Mouse (Mus musculus) liver, adult 2 months (tissue): Measurements from ENCODE around the gene Nfe2l3. TPM values are rescaled to one million over a fixed set of nuclear protein-coding genes. Genes with fewer than 3 reads are reported as not detected.
"Not testable (repeated sequence)": the region's sequence is repeated elsewhere in the genome, so short reads cannot be mapped to it uniquely, and the experiment has no call there.

Experiments used
- DNase-seq: peaks from one replicate; pipeline ENCODE4 v3.0.0-alpha.2; 2011; ENCODE audit warnings: low read depth, low spot score; ENCODE audit errors: extremely low read depth
- H3K27ac ChIP-seq: fragments of 200-500 bp; replicated peaks from 2 replicates; pipeline ENCODE4 v1.5.1; 2012; ENCODE audit warnings: low read depth, mild to moderate bottlenecking, control low read depth, inconsistent platforms, low read length; ENCODE audit not compliant: insufficient read depth
- H3K27me3 ChIP-seq: fragments of 200-500 bp; 2 replicates; pipeline ENCODE4 v1.6.1; 2012; ENCODE audit warnings: mild to moderate bottlenecking, moderate library complexity, low read length, inconsistent platforms; ENCODE audit not compliant: control insufficient read depth, insufficient read depth
- H3K36me3 ChIP-seq: fragments of 200-500 bp; 2 replicates; pipeline ENCODE4 v1.6.1; 2012; ENCODE audit warnings: low read length, inconsistent platforms; ENCODE audit not compliant: control insufficient read depth, insufficient read depth
- H3K4me1 ChIP-seq: fragments of 200-500 bp; 2 replicates; pipeline ENCODE4 v1.6.1; 2011; ENCODE audit warnings: low read length; ENCODE audit not compliant: control insufficient read depth, insufficient read depth
- H3K4me3 ChIP-seq: fragments of 200-500 bp; 2 replicates; pipeline ENCODE4 v1.5.1; 2011; ENCODE audit warnings: low read depth, mild to moderate bottlenecking, control low read depth, low read length, moderate library complexity; ENCODE audit not compliant: insufficient read depth
- H3K79me2 ChIP-seq: fragments of 200-500 bp; 2 replicates; pipeline ENCODE4 v1.6.1; 2012; ENCODE audit warnings: inconsistent platforms, mild to moderate bottlenecking, low read length, moderate library complexity; ENCODE audit not compliant: control insufficient read depth, insufficient read depth
- H3K9ac ChIP-seq: fragments of 200-500 bp; 2 replicates; pipeline ENCODE4 v1.6.1; 2012; ENCODE audit warnings: low read depth, mild to moderate bottlenecking, control low read depth, inconsistent platforms, low read length
- CTCF ChIP-seq: fragments of 200-500 bp; IDR thresholded peaks from 2 replicates; pipeline ENCODE4 v1.5.1; 2011; ENCODE audit warnings: low read depth, low read length, control low read depth
- POLR2A ChIP-seq: fragments of 200-500 bp; IDR thresholded peaks from 2 replicates; pipeline ENCODE4 v1.6.1; 2011; ENCODE audit warnings: low read length, control low read depth; ENCODE audit not compliant: insufficient read depth; ENCODE audit errors: extremely low read depth
- WGBS: fragments of 180-500 bp; shearing (Covaris S2); methylation state at CpG from one replicate; pipeline ENCODE4 v1.1.7; 2018; 5-methylcytosine and 5-hydroxymethylcytosine counted together
- polyA plus RNA-seq: library from polyadenylated mRNA; depleted of rRNA; stranded (reverse); fragments of >200 nt; gene quantifications from 2 replicates; pipeline ENCODE4 v1.2.3, GENCODE M21; 2012
- total RNA-seq: library from RNA; depleted of rRNA; stranded (reverse); fragments of >200 nt; gene quantifications from 2 replicates; pipeline ENCODE4 v1.2.3, GENCODE M21; 2014

The Nfe2l3 gene
- total and polyA plus RNA-seq, 2 experiments = 0.18 to 0.33 TPM

DNA sequence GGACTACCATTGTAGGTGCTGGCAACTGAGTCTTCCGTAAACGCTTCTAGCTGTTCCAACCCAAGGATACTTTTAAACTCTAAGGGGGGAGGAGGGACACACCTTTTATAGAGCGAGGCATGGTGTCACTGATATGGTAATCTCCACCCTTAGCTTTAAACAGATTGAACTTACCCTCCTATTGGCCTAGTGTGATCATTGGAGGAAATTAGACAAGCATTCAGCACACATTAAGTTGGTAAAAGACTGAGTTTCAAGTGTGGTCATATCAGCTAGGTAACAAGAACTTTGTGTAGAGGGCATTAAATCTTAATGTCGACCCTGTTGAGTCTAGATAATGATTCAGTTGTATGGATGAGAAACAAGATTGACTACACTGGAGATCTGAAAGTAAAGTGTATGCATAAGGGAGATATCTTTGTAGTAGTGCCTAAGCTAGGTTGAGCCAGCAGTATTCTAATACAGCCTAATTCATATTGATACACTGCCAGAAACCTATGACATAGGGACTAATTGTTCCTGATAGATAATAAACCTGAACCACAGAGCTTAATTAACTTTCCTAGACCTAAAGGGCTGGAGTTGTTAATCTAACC, 46.8 kb downstream of the Nfe2l3 start:
- no peak overlapping the region for H3K9ac ChIP-seq
- 92% methylated on average over 4 of the region's 4 CpGs for WGBS
- no peaks in the 10 kb centered on the region for H3K4me1 ChIP-seq
- no peak overlapping the region for H3K4me3 ChIP-seq
- H3K27me3 ChIP-seq = no peaks in the 10 kb centered on the region
- peaks cover 55% of the 10 kb centered on the region for H3K36me3 ChIP-seq
- TF ChIP-seq CTCF = no peak
- TF ChIP-seq POLR2A = no peak
- DNase-seq = no peak
- no peaks in the 10 kb centered on the region for H3K79me2 ChIP-seq
- no peak overlapping the region for H3K27ac ChIP-seq

DNA sequence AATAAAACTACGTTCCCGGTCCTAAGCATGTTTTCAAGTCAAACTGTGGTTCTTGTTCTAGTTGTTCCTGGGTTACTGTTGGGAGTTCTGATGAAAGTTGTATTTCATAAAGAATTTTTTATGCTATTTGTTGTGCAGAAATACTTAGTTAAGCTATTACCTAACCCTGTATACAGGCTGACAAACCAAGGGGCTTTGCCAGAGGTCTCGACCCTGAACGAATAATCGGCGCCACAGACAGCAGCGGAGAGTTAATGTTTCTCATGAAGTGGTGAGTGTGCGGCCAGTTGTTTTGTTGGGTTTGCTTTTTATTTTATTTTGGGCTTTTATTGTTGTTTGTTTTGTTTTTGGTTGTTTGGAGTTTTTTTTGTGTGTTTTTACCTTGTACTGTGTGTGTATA, 49.1 kb downstream of the Nfe2l3 start:
- TF ChIP-seq CTCF = no peak
- TF ChIP-seq POLR2A = no peak
- WGBS = 54% methylated on average over 8 of the region's 8 CpGs
- H3K36me3 ChIP-seq = peaks cover 44% of the 10 kb centered on the region

DNA sequence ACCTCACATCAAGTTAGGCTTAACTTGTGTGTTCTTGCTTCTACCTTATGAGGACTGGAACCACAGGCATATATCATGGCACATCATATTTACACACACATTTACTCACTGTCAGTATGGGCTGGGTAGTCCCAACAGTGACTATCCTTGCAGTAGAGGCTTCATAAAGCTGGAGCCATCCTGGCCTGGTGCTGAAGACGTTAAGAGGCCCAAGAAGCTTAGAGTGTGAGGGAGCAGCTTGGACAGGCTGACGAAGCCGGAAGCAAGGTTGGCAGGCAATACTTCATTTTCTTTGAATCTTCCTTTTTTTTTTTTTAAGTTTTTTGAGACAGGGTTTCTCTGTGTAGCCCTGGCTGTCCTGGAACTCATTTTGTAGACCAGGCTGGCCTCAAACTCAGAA, 51.4 kb downstream of the Nfe2l3 start:
- TF ChIP-seq POLR2A (no peak), CTCF (no peak)
- 95% methylated on average over 3 of the region's 3 CpGs for WGBS
- DNase-seq = no peak

More for the DNA sequence above, 49.1 kb downstream of the Nfe2l3 start:
- no peak overlapping the region for H3K27ac ChIP-seq
- no peaks in the 10 kb centered on the region for H3K27me3 ChIP-seq
- H3K4me1 ChIP-seq = no peaks in the 10 kb centered on the region
- peak; percentile 57 for DNase-seq
- no peaks in the 10 kb centered on the region for H3K79me2 ChIP-seq
- no peak overlapping the region for H3K4me3 ChIP-seq
- H3K9ac ChIP-seq = no peak overlapping the region

DNA sequence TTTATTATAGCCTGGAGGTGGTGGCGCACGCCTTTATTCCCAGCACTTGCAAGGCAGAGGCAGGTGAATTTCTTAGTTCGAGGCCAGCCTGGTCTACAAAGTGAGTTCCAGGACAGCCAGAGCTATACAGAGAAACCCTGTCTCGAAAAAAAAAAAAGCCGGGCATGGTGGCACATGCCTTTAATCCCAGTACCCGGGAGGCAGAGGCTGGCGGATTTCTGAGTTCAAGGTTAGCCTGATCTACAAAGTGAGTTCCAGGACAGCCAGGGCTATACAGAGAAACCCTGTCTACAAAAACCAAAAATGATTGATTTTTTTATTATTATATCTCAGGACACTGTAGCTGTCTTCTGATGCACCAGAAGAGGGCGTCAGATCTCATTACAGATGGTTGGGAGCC, 52.1 kb downstream of the Nfe2l3 start:
- DNase-seq = not testable (repeated sequence)

More for the DNA sequence above, 51.4 kb downstream of the Nfe2l3 start:
- H3K36me3 ChIP-seq = peaks cover 33% of the 10 kb centered on the region
- H3K9ac ChIP-seq = no peak overlapping the region
- H3K27me3 ChIP-seq = no peaks in the 10 kb centered on the region
- H3K27ac ChIP-seq = no peak overlapping the region
- no peak overlapping the region for H3K4me3 ChIP-seq
- H3K79me2 ChIP-seq = no peaks in the 10 kb centered on the region
- H3K4me1 ChIP-seq = no peaks in the 10 kb centered on the region

DNA sequence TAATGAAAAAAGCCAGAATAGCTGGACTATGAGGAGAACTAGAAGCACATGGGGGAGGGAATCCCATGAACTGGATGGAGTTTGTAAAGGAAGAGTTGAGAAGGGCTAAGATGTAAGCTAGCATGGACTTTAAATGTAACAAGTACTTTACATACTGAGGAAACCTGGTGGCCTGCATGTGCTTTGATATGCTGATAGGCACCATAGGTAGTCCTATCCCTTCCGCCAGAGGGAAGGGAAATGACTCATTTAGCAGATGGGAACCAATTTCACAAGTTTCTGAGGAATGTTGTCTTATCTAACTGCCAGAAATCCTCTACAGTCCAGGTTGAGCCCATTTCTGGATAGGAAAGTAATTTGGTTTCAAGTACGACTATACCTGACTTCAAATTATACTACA, 53.2 kb downstream of the Nfe2l3 start:
- Histone ChIP-seq H3K4me1 (no peaks in the 10 kb centered on the region), H3K27ac (no peak overlapping the region), H3K27me3 (no peaks in the 10 kb centered on the region), H3K36me3 (peaks cover 16% of the 10 kb centered on the region), H3K9ac (no peak overlapping the region), H3K4me3 (no peak overlapping the region), H3K79me2 (no peaks in the 10 kb centered on the region)
- 76% methylated on average over 2 of the region's 2 CpGs for WGBS
- no peak for DNase-seq
- no peak for TF ChIP-seq CTCF
- no peak for TF ChIP-seq POLR2A

More for the DNA sequence above, 52.1 kb downstream of the Nfe2l3 start:
- not testable (repeated sequence) for H3K4me1 ChIP-seq, H3K9ac ChIP-seq, H3K27ac ChIP-seq, H3K4me3 ChIP-seq, H3K79me2 ChIP-seq, H3K27me3 ChIP-seq
- H3K36me3 ChIP-seq = peaks cover 26% of the 10 kb centered on the region
- WGBS = 93% methylated on average over 8 of the region's 8 CpGs

DNA sequence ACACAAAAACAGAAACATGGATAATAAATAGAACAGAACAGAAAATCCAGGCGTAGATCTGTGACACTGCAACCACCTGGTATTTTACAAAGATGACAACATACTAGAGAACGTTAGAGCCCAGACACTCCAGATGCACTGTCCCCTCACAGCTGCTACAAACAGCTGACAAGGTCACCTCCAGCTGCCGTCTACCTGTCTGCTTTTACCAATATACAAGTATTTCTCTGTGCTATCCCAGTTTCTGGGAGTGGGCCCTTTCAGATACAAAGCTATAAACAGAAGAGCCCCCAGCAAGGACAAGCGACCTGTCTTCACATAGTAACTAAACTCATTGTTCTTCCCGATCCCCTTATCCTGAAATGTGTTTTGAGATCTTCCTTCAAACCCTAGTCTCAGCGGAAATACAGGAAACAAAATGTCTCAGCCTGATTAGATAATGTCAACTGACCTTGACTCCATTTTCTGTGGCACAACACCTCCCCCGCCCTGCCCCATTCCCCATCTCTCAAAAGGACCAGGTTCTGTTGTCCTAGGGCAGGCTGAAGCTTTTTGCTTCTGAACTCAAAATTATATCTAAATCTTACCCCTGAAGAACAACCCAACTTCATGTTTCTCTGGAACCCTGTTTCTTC, 53.7 kb downstream of the Nfe2l3 start:
- WGBS = 62% methylated on average over 7 of the region's 7 CpGs
- no peaks in the 10 kb centered on the region for H3K4me1 ChIP-seq
- no peak for TF ChIP-seq POLR2A
- TF ChIP-seq CTCF = no peak
- no peaks in the 10 kb centered on the region for H3K27me3 ChIP-seq
- H3K4me3 ChIP-seq = no peak overlapping the region
- DNase-seq = no peak
- peaks cover 12% of the 10 kb centered on the region for H3K36me3 ChIP-seq
- no peak overlapping the region for H3K27ac ChIP-seq
- H3K79me2 ChIP-seq = no peaks in the 10 kb centered on the region
- H3K9ac ChIP-seq = no peak overlapping the region
